Mouse (Mus musculus): ENCODE measurements around the gene Prpf4. TPM values are rescaled to one million over a fixed set of nuclear protein-coding genes. Genes with fewer than 3 reads are reported as not detected.

Prpf4 gene
- 27.6 TPM for polyA plus RNA-seq (2017; shearing (Covaris generic))

DNA sequence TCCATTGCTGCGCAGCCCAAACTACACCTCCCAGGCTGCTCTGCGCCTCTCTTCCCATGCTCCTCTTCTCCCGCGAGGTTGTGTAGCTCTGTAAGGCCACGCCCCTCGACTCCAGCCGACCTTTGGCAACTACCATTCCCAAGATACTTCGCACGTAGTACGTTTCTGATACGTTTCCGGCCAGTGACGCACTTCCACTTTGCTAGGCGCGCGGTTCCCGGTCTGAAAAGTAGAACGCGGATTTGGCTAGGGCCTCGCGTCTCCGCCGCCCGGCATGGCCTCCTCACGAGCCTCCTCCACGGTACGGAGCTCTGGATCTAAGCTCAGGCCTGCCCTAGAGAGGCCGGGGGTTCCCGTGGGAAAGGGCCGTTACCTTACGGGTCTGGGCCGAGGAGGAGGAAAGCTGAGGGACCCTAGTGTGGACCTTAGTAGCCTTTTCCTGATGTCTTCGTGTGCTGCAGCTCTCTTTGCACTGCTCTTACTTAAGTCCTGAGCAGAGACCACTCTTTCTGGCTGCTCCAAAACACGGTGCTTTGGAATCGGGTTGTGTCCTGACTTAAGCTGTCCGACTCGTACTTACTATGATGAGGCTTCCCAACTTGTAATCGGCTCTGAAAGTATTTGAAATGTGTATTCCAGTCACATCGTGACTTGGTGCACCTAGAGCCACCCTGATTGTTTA is at the start of gene Prpf4, which contains the start of gene Cdc26:
Prpf4 (plus strand) TSS at position 197 of the 682 bp plus-strand sequence.
Cdc26 (minus strand) TSS at position 42 of the 682 bp plus-strand sequence.

DNA sequence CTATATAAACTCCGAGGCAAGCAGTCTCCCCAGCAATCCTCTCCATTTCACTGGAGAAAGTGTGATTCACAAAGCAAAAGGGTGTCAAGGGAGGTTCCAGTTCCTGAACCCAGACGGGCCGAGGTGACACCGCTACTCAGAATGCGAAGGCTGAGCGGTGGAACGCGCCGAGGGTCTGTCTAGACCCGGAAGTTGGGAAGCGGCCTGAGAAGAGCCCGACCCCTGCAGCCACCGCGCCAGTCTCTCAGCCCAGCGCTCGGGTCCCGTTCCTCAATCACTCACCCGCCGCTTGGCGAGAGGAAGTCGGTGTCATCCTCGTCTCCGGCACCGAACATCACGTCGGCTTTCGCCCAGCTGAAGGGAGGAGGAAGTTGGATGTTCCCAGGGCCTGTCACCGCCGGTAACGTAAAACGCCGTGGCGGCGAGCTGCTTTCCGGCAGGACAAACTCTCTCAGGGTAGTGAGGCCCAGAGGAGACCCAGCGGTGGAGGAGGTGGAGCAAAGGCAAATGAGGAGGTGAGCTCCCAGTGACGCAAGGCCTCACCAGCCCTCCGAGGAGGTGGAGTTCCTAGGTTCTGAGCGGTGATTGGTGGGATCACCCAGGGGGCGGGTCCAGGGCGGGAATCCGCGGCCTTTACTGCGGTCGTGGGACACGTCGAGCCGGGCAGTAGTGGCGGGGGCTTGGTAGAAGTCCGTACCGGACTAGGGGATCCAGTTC is 48.4 kb upstream of the Prpf4 start, which contains the start of the genes Fkbp15 and Slc31a1:
Fkbp15 (minus strand) TSS at position 461 of the 717 bp plus-strand sequence.
Slc31a1 (plus strand) TSS at position 640 of the 717 bp plus-strand sequence.

DNA sequence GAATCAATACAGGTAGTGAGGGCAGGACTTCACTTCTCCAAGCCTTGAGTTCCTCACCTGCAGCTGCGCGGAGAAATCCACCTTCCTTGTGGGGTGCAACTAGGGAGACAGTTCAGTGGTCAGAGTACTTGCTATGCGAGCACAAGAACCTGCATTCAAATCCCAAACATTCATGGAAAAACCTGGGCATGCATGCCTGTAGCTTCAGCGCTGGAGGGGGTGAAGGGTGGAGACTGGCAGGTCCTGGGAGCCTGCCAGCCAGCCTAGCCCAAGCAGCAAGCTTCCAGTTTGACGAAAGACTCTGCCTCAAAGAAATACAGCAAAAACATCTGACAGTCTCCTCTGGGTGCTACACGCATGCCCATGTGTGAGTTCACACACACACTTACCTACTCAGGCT is 26.5 kb downstream of the Prpf4 start, which contains the start of gene Rnf183:
Rnf183 (minus strand) TSS at position 172 of the 400 bp plus-strand sequence.

DNA sequence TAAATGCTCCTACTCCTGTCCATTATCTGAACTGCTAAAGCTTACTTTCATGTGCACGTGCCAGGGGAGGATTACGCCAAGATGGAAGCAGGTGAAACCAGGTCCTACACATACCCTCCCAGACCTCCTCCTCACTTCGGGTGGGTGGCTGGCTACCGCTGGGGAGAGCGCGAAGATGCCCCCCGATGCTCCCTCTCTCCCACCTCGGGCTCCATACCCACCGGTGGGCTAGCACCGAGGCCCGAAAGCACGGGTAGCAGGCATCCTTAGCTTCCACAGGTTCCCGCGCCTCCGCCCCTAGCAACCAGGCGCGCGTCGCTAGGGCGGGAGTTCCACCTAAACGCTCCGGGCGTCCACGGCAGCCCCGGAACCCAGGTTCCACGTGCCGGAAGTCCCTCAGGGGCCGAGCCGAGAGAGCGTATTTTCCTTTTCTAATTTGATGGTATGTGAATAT is 62.0 kb downstream of the Prpf4 start, which contains the start of gene Wdr31:
Wdr31 (minus strand) TSS at position 299 of the 454 bp plus-strand sequence.

Other genes with a start within 250 kb of the Prpf4 start
- not detected for gene Zfp37, start 177.8 kb upstream of the Prpf4 start, polyA plus RNA-seq (2017; shearing (Covaris generic))
- gene Slc31a2, start 146.2 kb upstream of the Prpf4 start, polyA plus RNA-seq (2017; shearing (Covaris generic)): 19.2 TPM
- 63.5 TPM for gene Fkbp15, start 48.2 kb upstream of the Prpf4 start, polyA plus RNA-seq (2017; shearing (Covaris generic))
- 9.3 TPM for gene Slc31a1, start 48.1 kb upstream of the Prpf4 start, polyA plus RNA-seq (2017; shearing (Covaris generic))
- 108 TPM for gene Cdc26, start 155 bp upstream of the Prpf4 start, polyA plus RNA-seq (2017; shearing (Covaris generic))
- not detected for gene Rnf183, start 26.5 kb downstream of the Prpf4 start, polyA plus RNA-seq (2017; shearing (Covaris generic))
- gene Wdr31, start 62.1 kb downstream of the Prpf4 start, polyA plus RNA-seq (2017; shearing (Covaris generic)): 0.46 TPM
- 3.5 TPM for gene Bspry, start 71.3 kb downstream of the Prpf4 start, polyA plus RNA-seq (2017; shearing (Covaris generic))
- gene Hdhd3, start 94.7 kb downstream of the Prpf4 start, polyA plus RNA-seq (2017; shearing (Covaris generic)): 1.1 TPM
- gene Alad, start 111.1 kb downstream of the Prpf4 start, polyA plus RNA-seq (2017; shearing (Covaris generic)): 62.7 TPM
- 27.1 TPM for gene Pole3, start 116.3 kb downstream of the Prpf4 start, polyA plus RNA-seq (2017; shearing (Covaris generic))
- 0.26 TPM for gene 4933430I17Rik, start 116.6 kb downstream of the Prpf4 start, polyA plus RNA-seq (2017; shearing (Covaris generic))
- 139 TPM for gene Rgs3, start 151.1 kb downstream of the Prpf4 start, polyA plus RNA-seq (2017; shearing (Covaris generic))